Mouse (Mus musculus): ENCODE data around the gene Hao1.

GRCm38 (mm10) chr2:134538451-134538850, 15.7 kb downstream of the Hao1 start:
- no peak for TF ChIP-seq CTCF (IDR thresholded peaks at IDR 0.05; ENCODE audit: control insufficient read depth, insufficient read depth, low read length)
- no peak for TF ChIP-seq POLR2A (IDR thresholded peaks at IDR 0.05; ENCODE audit: borderline replicate concordance, control insufficient read depth, low read depth, low read length)
